Mouse (Mus musculus) forebrain, embryonic 16.5 days (tissue): ENCODE measurements at regions not wholly inside any gene's neighbourhood (a gene's known extent, or its start where the extent isn't known, plus 50 kb on each side); places are given as distances from the start of the nearest gene placed in this dataset.

Experiments
- ATAC-seq: fragments of 200-750 bp; cut with Nextera tagmentation; 2 replicates; pipeline ENCODE4 v1.8.0; 2017; ENCODE audit warnings: mild to moderate bottlenecking, moderate library complexity
- H3K27ac ChIP-seq: fragments of 300-500 bp; sonication (generic); 2 replicates; pipeline ENCODE4 v1.5.1; 2014; ENCODE audit warnings: low read length, control low read depth
- H3K27me3 ChIP-seq: fragments of 300-500 bp; sonication (generic); replicated peaks from 2 replicates; pipeline ENCODE4 v1.6.1; 2014; ENCODE audit warnings: low read length; ENCODE audit not compliant: control insufficient read depth, insufficient read depth
- H3K36me3 ChIP-seq: fragments of 300-500 bp; sonication (generic); 2 replicates; pipeline ENCODE4 v1.6.1; 2014; ENCODE audit not compliant: control insufficient read depth, insufficient read depth
- H3K4me1 ChIP-seq: fragments of 300-500 bp; sonication (generic); replicated peaks from 2 replicates; pipeline ENCODE4 v1.6.1; 2014; ENCODE audit warnings: low read length; ENCODE audit not compliant: control insufficient read depth, insufficient read depth
- H3K4me2 ChIP-seq: fragments of 300-500 bp; sonication (generic); 2 replicates; pipeline ENCODE4 v1.6.1; 2014; ENCODE audit warnings: mild to moderate bottlenecking, low read length, control low read depth
- H3K4me3 ChIP-seq: fragments of 300-500 bp; sonication (generic); replicated peaks from 2 replicates; pipeline ENCODE4 v1.5.1; 2014; ENCODE audit warnings: mild to moderate bottlenecking, low read length, control low read depth
- H3K9ac ChIP-seq: fragments of 300-500 bp; sonication (generic); replicated peaks from 2 replicates; pipeline ENCODE4 v1.6.1; 2014; ENCODE audit warnings: low read depth, low read length, control low read depth
- H3K9me3 ChIP-seq: fragments of 300-500 bp; sonication (generic); 2 replicates; pipeline ENCODE4 v1.6.1; 2016; ENCODE audit warnings: low read length; ENCODE audit not compliant: control insufficient read depth
- WGBS: fragments of 180-500 bp; shearing (Covaris S2); extraction: QIAGEN DNeasy Blood & Tissue Kit; methylation state at CpG from one replicate; pipeline ENCODE4 v1.1.7; 2014; 5-methylcytosine and 5-hydroxymethylcytosine counted together

DNA sequence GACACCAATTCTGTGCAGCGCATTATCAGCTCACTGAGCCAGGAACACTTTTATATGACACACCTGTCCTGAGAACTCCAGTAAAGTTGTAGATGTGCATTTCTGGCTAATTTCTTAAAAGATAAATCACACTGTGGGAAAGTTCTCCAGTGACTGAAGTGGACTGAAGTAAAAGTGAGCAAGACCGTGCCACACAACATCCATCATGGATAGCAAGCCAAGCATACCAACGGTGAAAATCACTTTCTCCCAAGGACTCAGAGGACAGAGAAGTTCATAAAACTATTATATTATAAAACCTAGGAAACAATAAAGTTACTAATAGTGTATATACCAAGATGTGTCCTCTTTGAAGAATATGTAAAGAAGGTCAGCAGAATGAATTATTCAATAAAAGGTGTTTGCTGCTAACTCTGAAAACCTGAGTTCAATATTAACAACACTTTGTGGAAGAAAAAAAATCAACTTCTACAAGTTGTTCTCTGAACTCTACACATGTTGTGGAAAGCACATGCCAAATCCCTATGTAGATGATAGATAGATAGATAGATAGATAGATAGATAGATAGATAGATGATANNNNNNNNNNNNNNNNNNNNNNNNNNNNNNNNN is 298.2 kb upstream of the Igbp1b start:
- Histone ChIP-seq H3K4me3 (no peak overlapping the region), H3K4me2 (no peak overlapping the region), H3K9me3 (no peaks in the 10 kb centered on the region), H3K27me3 (no peaks in the 10 kb centered on the region), H3K4me1 (no peaks in the 10 kb centered on the region), H3K27ac (no peak overlapping the region), H3K36me3 (no peaks in the 10 kb centered on the region), H3K9ac (no peak overlapping the region)
- WGBS, result 96% methylated on average over 3 of the region's 3 CpGs
- ATAC-seq, result no peak

DNA sequence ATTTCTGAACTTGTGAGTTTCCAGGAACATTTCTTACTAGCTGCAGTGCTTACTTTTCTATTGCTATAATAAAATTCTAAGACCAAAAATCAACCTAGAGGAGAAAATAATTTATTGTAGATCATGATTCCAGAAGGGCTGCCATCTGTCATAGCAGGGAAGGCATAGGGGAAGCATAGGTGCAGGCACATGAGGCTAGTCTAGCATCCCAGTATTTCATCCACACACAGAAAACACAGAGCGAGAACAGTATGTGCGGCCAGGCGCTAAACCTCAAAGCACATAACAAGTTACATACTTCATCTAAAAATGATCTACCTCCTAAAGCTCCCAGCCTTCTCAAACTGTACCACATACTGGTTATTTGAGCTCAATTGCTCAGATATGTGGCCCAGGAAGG is 292.5 kb upstream of the Igbp1b start:
- H3K9ac ChIP-seq, result no peak overlapping the region
- H3K27me3 ChIP-seq, result no peaks in the 10 kb centered on the region
- H3K9me3 ChIP-seq, result no peaks in the 10 kb centered on the region
- H3K36me3 ChIP-seq, result no peaks in the 10 kb centered on the region
- no peak overlapping the region for H3K4me3 ChIP-seq
- no peaks in the 10 kb centered on the region for H3K4me1 ChIP-seq
- WGBS, result 77% methylated on average over 3 of the region's 3 CpGs
- no peak overlapping the region for H3K27ac ChIP-seq
- H3K4me2 ChIP-seq, result no peak overlapping the region
- ATAC-seq, result no peak; the same call in 1 of the 2 replicates

DNA sequence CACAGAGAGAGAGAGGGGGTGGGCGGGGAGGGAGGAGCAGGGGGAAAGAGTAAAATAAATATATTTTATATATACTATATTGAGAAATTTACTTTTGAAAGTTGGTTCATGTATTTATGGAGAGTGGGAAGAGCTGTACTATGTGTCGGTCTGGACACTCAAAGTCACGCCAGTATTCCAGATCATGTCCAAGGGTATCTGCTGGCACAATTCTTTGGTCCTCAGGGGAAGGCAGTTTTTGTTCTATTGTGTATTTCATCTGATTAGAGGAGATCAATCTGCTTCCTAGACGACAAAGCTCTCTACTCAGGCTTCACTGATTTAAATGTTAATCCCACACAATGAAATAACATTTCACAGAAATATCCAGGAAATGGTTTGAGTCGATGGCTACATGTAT is 288.3 kb upstream of the Igbp1b start:
- Histone ChIP-seq H3K36me3 (no peaks in the 10 kb centered on the region), H3K4me2 (no peak overlapping the region), H3K9ac (no peak overlapping the region), H3K27me3 (no peaks in the 10 kb centered on the region), H3K4me3 (no peak overlapping the region), H3K27ac (no peak overlapping the region), H3K9me3 (no peaks in the 10 kb centered on the region; the same call in 1 of the 2 replicates), H3K4me1 (no peaks in the 10 kb centered on the region)
- no peak for ATAC-seq
- WGBS, result 46% methylated on average over 5 of the region's 5 CpGs

- Histone ChIP-seq H3K4me3 (no peak overlapping the region), H3K9me3 (no peaks in the 10 kb centered on the region; the same call in 1 of the 2 replicates), H3K4me1 (no peaks in the 10 kb centered on the region), H3K36me3 (no peaks in the 10 kb centered on the region), H3K27me3 (no peaks in the 10 kb centered on the region), H3K27ac (no peak overlapping the region), H3K9ac (no peak overlapping the region), H3K4me2 (no peak overlapping the region)
- WGBS, result 29% methylated on average over 1 of the region's 1 CpGs
- ATAC-seq, result peak; percentile 50; the same call in 1 of the 2 replicates
These were observed 287.1 kb upstream of the Igbp1b start for GRCm38 (mm10) chr6:138945432-138945831.

- Histone ChIP-seq H3K27me3 (no peaks in the 10 kb centered on the region), H3K9ac (no peak overlapping the region), H3K27ac (no peak overlapping the region), H3K36me3 (no peaks in the 10 kb centered on the region), H3K4me2 (no peak overlapping the region), H3K4me3 (no peak overlapping the region), H3K4me1 (no peaks in the 10 kb centered on the region), H3K9me3 (no peaks in the 10 kb centered on the region)
- ATAC-seq, result no peak
- 35% methylated on average over 2 of the region's 2 CpGs for WGBS
These were observed 261.8 kb upstream of the Igbp1b start for GRCm38 (mm10) chr6:138920161-138920560.

GRCm38 (mm10) chr6:138919531-138919930 is 261.2 kb upstream of the Igbp1b start:
- H3K36me3 ChIP-seq, result no peaks in the 10 kb centered on the region
- H3K4me3 ChIP-seq, result no peak overlapping the region
- H3K4me2 ChIP-seq, result no peak overlapping the region
- H3K4me1 ChIP-seq, result no peaks in the 10 kb centered on the region
- no peak overlapping the region for H3K9ac ChIP-seq
- H3K27me3 ChIP-seq, result no peaks in the 10 kb centered on the region
- H3K27ac ChIP-seq, result no peak overlapping the region
- WGBS, result 84% methylated on average over 4 of the region's 4 CpGs
- no peaks in the 10 kb centered on the region for H3K9me3 ChIP-seq
- ATAC-seq, result no peak

- H3K4me1 ChIP-seq, result no peaks in the 10 kb centered on the region
- no peaks in the 10 kb centered on the region for H3K9me3 ChIP-seq
- ATAC-seq, result no peak
- H3K9ac ChIP-seq, result no peak overlapping the region
- 58% methylated on average over 3 of the region's 3 CpGs for WGBS
- no peaks in the 10 kb centered on the region for H3K36me3 ChIP-seq
- no peak overlapping the region for H3K4me2 ChIP-seq
- H3K27ac ChIP-seq, result no peak overlapping the region
- H3K27me3 ChIP-seq, result no peaks in the 10 kb centered on the region
- H3K4me3 ChIP-seq, result no peak overlapping the region
These were observed 256.6 kb upstream of the Igbp1b start for GRCm38 (mm10) chr6:138914981-138915380.

GRCm38 (mm10) chr6:138873610-138874009 is 215.3 kb upstream of the Igbp1b start:
- H3K4me3 ChIP-seq, result peak overlapping the region; percentile 2
- H3K27ac ChIP-seq, result no peak overlapping the region
- 28% methylated on average over 12 of the region's 12 CpGs for WGBS
- H3K36me3 ChIP-seq, result no peaks in the 10 kb centered on the region
- H3K4me1 ChIP-seq, result peaks cover 10% of the 10 kb centered on the region
- peak overlapping the region; percentile 29 for H3K4me2 ChIP-seq
- no peak overlapping the region for H3K9ac ChIP-seq
- no peaks in the 10 kb centered on the region for H3K9me3 ChIP-seq
- no peaks in the 10 kb centered on the region for H3K27me3 ChIP-seq
- peak; percentile 83 for ATAC-seq

DNA sequence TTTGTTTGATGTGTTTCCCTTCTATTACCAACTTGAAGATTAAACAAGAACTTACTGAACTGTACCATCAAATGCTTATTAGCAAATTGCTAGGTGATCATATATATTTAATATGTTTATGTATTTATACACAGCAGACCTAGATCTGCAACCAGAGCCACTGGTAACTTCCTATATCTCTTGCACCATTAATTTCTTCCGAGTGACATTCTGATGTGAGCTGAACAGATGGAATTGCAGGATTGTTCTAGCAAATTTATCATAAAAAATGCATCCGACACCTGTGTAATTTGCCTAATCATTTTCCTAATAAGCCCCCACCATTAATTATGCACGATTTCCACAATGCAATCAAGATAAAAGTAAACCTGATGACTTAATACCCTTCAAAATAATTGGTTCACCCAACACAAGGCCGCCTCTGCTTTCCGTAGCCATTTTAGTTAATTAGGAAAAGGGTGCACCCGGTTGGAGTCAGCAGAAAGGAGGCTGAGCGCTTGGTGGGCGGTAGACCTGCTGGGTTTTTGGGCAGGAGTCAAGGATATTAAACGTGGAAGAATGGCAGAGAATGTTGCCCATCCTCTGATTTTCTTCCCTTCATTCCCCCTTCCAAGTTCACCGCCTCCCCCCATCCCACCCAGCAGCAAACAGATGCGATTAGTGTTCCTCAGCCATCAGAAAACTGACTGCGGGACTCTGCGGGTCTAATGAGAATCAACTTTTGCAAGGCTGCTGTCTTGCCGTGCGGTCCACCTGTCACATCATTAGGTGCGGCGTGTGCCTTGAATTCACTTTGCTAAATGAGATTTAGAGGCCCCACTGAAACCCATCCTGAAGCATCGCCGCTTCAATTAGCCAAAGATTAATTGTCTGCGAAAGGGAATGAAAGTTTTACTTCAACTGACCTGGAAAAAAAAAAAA is 214.4 kb upstream of the Igbp1b start:
- peak; percentile 80 for ATAC-seq
- no peaks in the 10 kb centered on the region for H3K9me3 ChIP-seq
- H3K4me3 ChIP-seq, result no peak overlapping the region
- H3K27me3 ChIP-seq, result no peaks in the 10 kb centered on the region
- H3K4me2 ChIP-seq, result peak overlapping the region; percentile 29
- WGBS, result 26% methylated on average over 20 of the region's 20 CpGs
- no peaks in the 10 kb centered on the region for H3K36me3 ChIP-seq
- H3K27ac ChIP-seq, result no peak overlapping the region
- H3K4me1 ChIP-seq, result peaks cover 10% of the 10 kb centered on the region
- no peak overlapping the region for H3K9ac ChIP-seq
